Mouse (Mus musculus) CH12.LX (cell line): ENCODE data around the gene Zfp219. TPM values are rescaled to one million over a fixed set of nuclear protein-coding genes. Genes with fewer than 3 reads are reported as not detected.

Experiments
- DNase-seq: peaks from one replicate; pipeline ENCODE4 v3.0.0-alpha.2; 2013; ENCODE audit errors: extremely low read depth
- H3K27ac ChIP-seq: 2 replicates; pipeline ENCODE4 v1.5.1; 2012; ENCODE audit warnings: low read depth, mild to moderate bottlenecking, control low read depth, moderate library complexity; ENCODE audit not compliant: insufficient read depth
- H3K27me3 ChIP-seq: replicated peaks from 2 replicates; pipeline ENCODE3; 2012; ENCODE audit warnings: inconsistent platforms
- H3K36me3 ChIP-seq, 2 experiments: replicated peaks in 1 of 2; 2 replicates each; pipeline versions ENCODE3 to v1.6.1; 2012; ENCODE audit warnings: inconsistent platforms in 1 of 2, low read length in 1 of 2, mild to moderate bottlenecking in 1 of 2, mixed read lengths in 1 of 2, moderate library complexity in 1 of 2; ENCODE audit not compliant: control insufficient read depth in 1 of 2, insufficient read depth in 1 of 2
- H3K4me1 ChIP-seq, 2 experiments: 2 replicates each; pipeline ENCODE4 v1.6.1; 2012; ENCODE audit warnings: inconsistent platforms in 1 of 2, moderate library complexity in 1 of 2; ENCODE audit not compliant: insufficient read depth in 2 of 2, control insufficient read depth in 1 of 2
- H3K4me2 ChIP-seq: 2 replicates; pipeline ENCODE4 v1.6.1; 2012; ENCODE audit warnings: low read depth, mild to moderate bottlenecking, control low read depth; ENCODE audit not compliant: poor library complexity, insufficient read depth, severe bottlenecking
- H3K4me3 ChIP-seq, 3 experiments: fragments of 150-350 bp in 1 of 3; sonication (generic) in 1 of 3; replicated peaks in 1 of 3; 2 replicates each; pipeline versions ENCODE3 to v1.5.1; 2011 to 2012; ENCODE audit warnings: low read depth in 2 of 3, low read length in 2 of 3, mild to moderate bottlenecking in 2 of 3, moderate library complexity in 2 of 3, control low read depth in 1 of 3, improper control_type of control experiment in 1 of 3, inconsistent platforms in 1 of 3, mixed read lengths in 1 of 3; ENCODE audit not compliant: poor library complexity in 1 of 3
- H3K79me2 ChIP-seq: replicated peaks from 2 replicates; pipeline ENCODE4 v1.6.1; 2012; ENCODE audit warnings: mild to moderate bottlenecking, moderate library complexity; ENCODE audit not compliant: control insufficient read depth, poor library complexity, insufficient read depth, severe bottlenecking; ENCODE audit errors: extremely low read depth
- H3K9ac ChIP-seq: 2 replicates; pipeline ENCODE4 v1.6.1; 2012; ENCODE audit warnings: low read depth, mild to moderate bottlenecking, control low read depth, moderate library complexity; ENCODE audit not compliant: insufficient read depth
- H3K9me3 ChIP-seq: replicated peaks from 2 replicates; pipeline ENCODE3; 2012; ENCODE audit warnings: low read length, inconsistent platforms, mixed read lengths
- BHLHE40 ChIP-seq: IDR thresholded peaks from 2 replicates; pipeline ENCODE4 v1.6.1; 2011; ENCODE audit warnings: mild to moderate bottlenecking, low read depth, low read length, improper control_type of control experiment
- CHD1 ChIP-seq: IDR thresholded peaks from 2 replicates; pipeline ENCODE4 v1.6.1; 2012; ENCODE audit warnings: low read depth, low read length, improper control_type of control experiment, inconsistent platforms
- E2F4 ChIP-seq: IDR thresholded peaks from 2 replicates; pipeline ENCODE4 v1.6.1; 2011; ENCODE audit warnings: low read depth, low read length, improper control_type of control experiment; ENCODE audit not compliant: insufficient replicate concordance
- ELF1 ChIP-seq: IDR thresholded peaks from 2 replicates; pipeline ENCODE4 v1.6.1; 2014; ENCODE audit warnings: low read depth, mild to moderate bottlenecking, inconsistent platforms, low read length, improper control_type of control experiment
- GABPA ChIP-seq: IDR thresholded peaks from 2 replicates; pipeline ENCODE4 v1.6.1; 2012; ENCODE audit warnings: low read depth, low read length, improper control_type of control experiment, inconsistent platforms; ENCODE audit not compliant: insufficient replicate concordance
- KAT2A ChIP-seq: IDR thresholded peaks from 2 replicates; pipeline ENCODE4 v1.6.1; 2012; ENCODE audit warnings: low read length, improper control_type of control experiment, inconsistent platforms; ENCODE audit not compliant: insufficient replicate concordance
- MAFK ChIP-seq: IDR thresholded peaks from 2 replicates; pipeline ENCODE4 v1.6.1; 2011; ENCODE audit warnings: low read length, improper control_type of control experiment; ENCODE audit not compliant: insufficient replicate concordance
- MAX ChIP-seq: IDR thresholded peaks from 2 replicates; pipeline ENCODE4 v1.6.1; 2011; ENCODE audit warnings: low read length, improper control_type of control experiment
- MAZ ChIP-seq: IDR thresholded peaks from 2 replicates; pipeline ENCODE4 v1.6.1; 2012; ENCODE audit warnings: low read depth, mild to moderate bottlenecking, inconsistent platforms, low read length, improper control_type of control experiment, moderate library complexity
- MEF2A ChIP-seq: IDR thresholded peaks from 2 replicates; pipeline ENCODE4 v1.6.1; 2014; ENCODE audit warnings: low read depth, mild to moderate bottlenecking, inconsistent platforms, low read length, improper control_type of control experiment, borderline replicate concordance
- NELFE ChIP-seq: IDR thresholded peaks from 2 replicates; pipeline ENCODE4 v1.6.1; 2011; ENCODE audit warnings: low read depth, low read length, improper control_type of control experiment
- NRF1 ChIP-seq: IDR thresholded peaks from 2 replicates; pipeline ENCODE4 v1.6.1; 2014; ENCODE audit warnings: low read depth, mild to moderate bottlenecking, inconsistent platforms, low read length, improper control_type of control experiment, moderate library complexity
- RAD21 ChIP-seq: IDR thresholded peaks from 2 replicates; pipeline ENCODE4 v1.6.1; 2011; ENCODE audit warnings: low read depth, mild to moderate bottlenecking, low read length, improper control_type of control experiment, moderate library complexity
- SIN3A ChIP-seq: IDR thresholded peaks from 2 replicates; pipeline ENCODE4 v1.6.1; 2012; ENCODE audit warnings: low read length, improper control_type of control experiment, inconsistent platforms
- UBTF ChIP-seq: IDR thresholded peaks from 2 replicates; pipeline ENCODE4 v1.6.1; 2012; ENCODE audit warnings: low read depth, mild to moderate bottlenecking, inconsistent platforms, low read length, improper control_type of control experiment, moderate library complexity
- ZKSCAN1 ChIP-seq: IDR thresholded peaks from 2 replicates; pipeline ENCODE4 v1.6.1; 2012; ENCODE audit warnings: low read depth, inconsistent platforms, low read length, improper control_type of control experiment, borderline replicate concordance
- dilution Hi-C: fragments of 300-500 bp; cut with MboI; formaldehyde crosslinking; loops from 2 replicates; pipeline ENCODE4 v1.14.3; 2020; ENCODE audit warnings: low sequenced_read_pairs; ENCODE audit not compliant: extremely low pct_unique_long_range_greater_than_20kb, extremely low pct_ligation_motif_present
- in situ Hi-C: fragments of 300-500 bp; cut with MboI; formaldehyde crosslinking; loops from 3 replicates; pipeline ENCODE4 v1.14.3; 2019; ENCODE audit warnings: low sequenced_read_pairs, low pct_ligation_motif_present, low pct_unique_long_range_greater_than_20kb, mixed read lengths
- polyA plus RNA-seq: library from polyadenylated mRNA; unstranded; fragments of >175 nt; gene quantifications from 2 replicates; pipeline ENCODE4 v1.2.1, GENCODE M21; 2012; ENCODE audit warnings: low read depth; ENCODE audit not compliant: insufficient read length
- total RNA-seq, 2 experiments: library from RNA; depleted of rRNA; stranded (reverse); fragments of 300-350 nt in 1 of 2; fragments of >200 nt in 1 of 2; gene quantifications; 2 replicates each; pipeline ENCODE4 v1.2.3; 2012 to 2014

Zfp219 gene
- total and polyA plus RNA-seq, 3 experiments: 15.8 to 20.8 (median 20.0) TPM

GRCm38 (mm10) chr14:52013021-52013610 is 7.4 kb downstream of the Zfp219 start:
- H3K27ac ChIP-seq: no peak overlapping the region
- H3K4me1 ChIP-seq: peaks cover 12 to 53% of the 10 kb centered on the region in 2 experiments
- no peak for DNase-seq
- H3K79me2 ChIP-seq: no peaks in the 10 kb centered on the region
- TF ChIP-seq ELF1: no peak
- TF ChIP-seq SIN3A: no peak
- TF ChIP-seq MAFK: no peak
- no peak for TF ChIP-seq CHD1
- no peak for TF ChIP-seq E2F4
- no peak for TF ChIP-seq UBTF
- no peak for TF ChIP-seq NELFE
- TF ChIP-seq RAD21: no peak
- no peak overlapping the region for H3K9ac ChIP-seq
- peaks cover 11 to 28% of the 10 kb centered on the region in 2 experiments for H3K36me3 ChIP-seq
- in situ Hi-C loops: no loop called here
- no peaks in the 10 kb centered on the region for H3K27me3 ChIP-seq
- no peak overlapping the region for H3K4me2 ChIP-seq
- dilution Hi-C loops: no loop called here
- H3K4me3 ChIP-seq: no peak overlapping the region
- no peaks in the 10 kb centered on the region for H3K9me3 ChIP-seq

- dilution Hi-C loops: no loop called here
- peaks cover 12 to 24% of the 10 kb centered on the region in 2 experiments for H3K36me3 ChIP-seq
- no peak for DNase-seq
- H3K4me2 ChIP-seq: no peak overlapping the region
- H3K9ac ChIP-seq: no peak overlapping the region
- no peak overlapping the region for H3K27ac ChIP-seq
- H3K4me3 ChIP-seq: no peak overlapping the region
- H3K4me1 ChIP-seq: peaks cover 12 to 53% of the 10 kb centered on the region in 2 experiments
- TF ChIP-seq CHD1 (no peak), NRF1 (no peak), MAZ (no peak), ELF1 (no peak), MAFK (no peak), KAT2A (no peak), BHLHE40 (no peak), RAD21 (no peak), MAX (no peak), MEF2A (no peak), ZKSCAN1 (no peak), GABPA (no peak), NELFE (no peak)
- TF ChIP-seq, all 38 proteins: peak for 0
- in situ Hi-C loops: no loop called here
- no peaks in the 10 kb centered on the region for H3K9me3 ChIP-seq
- no peaks in the 10 kb centered on the region for H3K27me3 ChIP-seq
- H3K79me2 ChIP-seq: no peaks in the 10 kb centered on the region
Observed at GRCm38 (mm10) chr14:52012553-52012952, 8.0 kb downstream of the Zfp219 start.
